18 mouse cellular contexts compared by ENCODE assay signal in genomic region chr4:70272527-70272926, GRCm38 (mm10).
DNase-seq lines count a peak whose midpoint lies in the region; ATAC-seq and TF ChIP-seq lines count a peak whose summit lies in the region.
"Had no signal": no experiment of that assay in that cellular context is flagged by ENCODE, and none has a peak within 500 bp of the region (broad histone marks: within the 10 kb centered on the region; RNA-seq: fewer than 3 reads in every experiment).

No protein-coding gene starts in this region.

- H3K27me3 ChIP-seq in kidney, embryonic 16.5 days (ENCODE audit: insufficient read depth, low read length) = no peaks in the 10 kb centered on the region
- H3K27me3 ChIP-seq: embryonic facial prominence, embryonic 12.5 days had no signal

- ATAC-seq in frontal cortex, adult (ENCODE audit: low TSS enrichment) = peak; percentile 23
- ATAC-seq in kidney, embryonic 16.5 days (ENCODE audit: low FRiP score, low TSS enrichment) = no peak
- ATAC-seq: forebrain, embryonic 14.5 days; forebrain, embryonic 16.5 days had no signal

- H3K4me3 ChIP-seq in left cerebral cortex, adult 2 months = no peak overlapping the region
- no peak overlapping the region for H3K4me3 ChIP-seq in kidney, embryonic 16.5 days (ENCODE audit: low read length)
- H3K4me3 ChIP-seq: embryonic facial prominence, embryonic 10.5 days; embryonic facial prominence, embryonic 12.5 days had no signal

- DNase-seq in cerebellum, adult 9-10 months = peak; percentile 43
- no peak for DNase-seq in cerebellum, adult 11 months
- DNase-seq in frontal cortex, postnatal 25 days (ENCODE audit: low spot score in 2 of 2) = no peak
- no peak for DNase-seq in left cerebral cortex, adult 2 months (ENCODE audit: extremely low spot score in 1 of 2, low spot score in 2 of 2)
- DNase-seq in left cerebral cortex, postnatal 10 days (ENCODE audit: extremely low spot score in 1 of 2, low spot score in 2 of 2) = no peak
- DNase-seq: adrenal gland, adult 2 months; adrenal gland, postnatal 10 days; adrenal gland, postnatal 25 days; cerebellum, adult 11-12 months; cerebellum, adult 9-11 months; cerebellum, postnatal 14 days; cerebellum, postnatal 36 days had no signal

- no peak for TF ChIP-seq CTCF in left cerebral cortex, adult 2 months (IDR thresholded peaks at IDR 0.05)

- H3K4me1 ChIP-seq in kidney, embryonic 16.5 days (ENCODE audit: insufficient read depth, low read length) = no peaks in the 10 kb centered on the region
- H3K4me1 ChIP-seq: embryonic facial prominence, embryonic 10.5 days; embryonic facial prominence, embryonic 12.5 days had no signal

- H3K9ac ChIP-seq in kidney, embryonic 16.5 days (replicated peaks; ENCODE audit: low read length) = no peak overlapping the region
- H3K9ac ChIP-seq: embryonic facial prominence, embryonic 12.5 days had no signal

- H3K27ac ChIP-seq in left cerebral cortex, adult 2 months = peak overlapping the region; percentile 34; the same call in 1 of the 2 replicates
- H3K27ac ChIP-seq in kidney, embryonic 16.5 days (ENCODE audit: low read length) = no peak overlapping the region
- H3K27ac ChIP-seq: embryonic facial prominence, embryonic 10.5 days; embryonic facial prominence, embryonic 12.5 days had no signal

- WGBS in kidney, embryonic 16.5 days = 88% methylated on average over 4 of the region's 4 CpGs

- H3K4me2 ChIP-seq in kidney, embryonic 16.5 days (replicated peaks; ENCODE audit: low read depth, low read length) = no peak overlapping the region
- H3K4me2 ChIP-seq: embryonic facial prominence, embryonic 12.5 days had no signal

- intact Hi-C loops in left cerebral cortex, adult 2 months (cut with DNase I) = no loop called here
- intact Hi-C loops in left cerebral cortex, postnatal 10 days (cut with DNase I) = loop anchor here (5.0 kb wide), 1 partner anchor 85 kb away; no protein-coding TSS in a partner anchor

- H3K36me3 ChIP-seq in kidney, embryonic 16.5 days (ENCODE audit: insufficient read depth, low read length) = peaks cover 11% of the 10 kb centered on the region

- no peaks in the 10 kb centered on the region for H3K9me3 ChIP-seq in kidney, embryonic 16.5 days (ENCODE audit: low read length)
- H3K9me3 ChIP-seq: embryonic facial prominence, embryonic 10.5 days; embryonic facial prominence, embryonic 12.5 days had no signal
